Mouse (Mus musculus) fat pad, adult 2 months (tissue): ENCODE data around the gene Kcnq1.

ENCODE experiments used
- DNase-seq: peaks from one replicate; pipeline ENCODE4 v3.0.0-alpha.2; 2011; ENCODE audit warnings: low read depth, low spot score; ENCODE audit errors: extremely low read depth

Gene Kcnq1

GRCm38 (mm10) chr7:143404296-143404695 is 298.1 kb downstream of the Kcnq1 start:
- DNase-seq = no peak

- DNase-seq = no peak
Observed at GRCm38 (mm10) chr7:143407931-143408501, 301.9 kb downstream of the Kcnq1 start.

- no peak for DNase-seq
Observed at GRCm38 (mm10) chr7:143408615-143409021, 302.5 kb downstream of the Kcnq1 start.

GRCm38 (mm10) chr7:143412606-143413005 is 306.4 kb downstream of the Kcnq1 start:
- no peak for DNase-seq

- no peak for DNase-seq
Observed at GRCm38 (mm10) chr7:143415070-143415469, 308.9 kb downstream of the Kcnq1 start.

GRCm38 (mm10) chr7:143416406-143416805 is 310.2 kb downstream of the Kcnq1 start:
- no peak for DNase-seq

- DNase-seq = no peak
Observed at GRCm38 (mm10) chr7:143417875-143418274, 311.7 kb downstream of the Kcnq1 start.

GRCm38 (mm10) chr7:143419585-143420160 is 313.5 kb downstream of the Kcnq1 start:
- DNase-seq = no peak

- no peak for DNase-seq
Observed at GRCm38 (mm10) chr7:143428142-143428813, 322.1 kb downstream of the Kcnq1 start.

- DNase-seq = no peak
Observed at GRCm38 (mm10) chr7:143428814-143429499, 322.8 kb downstream of the Kcnq1 start.

- DNase-seq = no peak
Observed at GRCm38 (mm10) chr7:143432631-143433030, 326.5 kb downstream of the Kcnq1 start.

- no peak for DNase-seq
Observed at GRCm38 (mm10) chr7:143433331-143433730, 327.2 kb downstream of the Kcnq1 start.

- no peak for DNase-seq
Observed at GRCm38 (mm10) chr7:143437231-143437893, 331.2 kb downstream of the Kcnq1 start.

- no peak for DNase-seq
Observed at GRCm38 (mm10) chr7:143437894-143438581, 331.9 kb downstream of the Kcnq1 start.

- DNase-seq = no peak
Observed at GRCm38 (mm10) chr7:143438965-143439364, 332.8 kb downstream of the Kcnq1 start.

- DNase-seq = no peak
Observed at GRCm38 (mm10) chr7:143444580-143444954, 338.4 kb downstream of the Kcnq1 start.

GRCm38 (mm10) chr7:143444955-143445648 is 338.9 kb downstream of the Kcnq1 start:
- DNase-seq = no peak

GRCm38 (mm10) chr7:143445651-143446460 is 339.7 kb downstream of the Kcnq1 start:
- no peak for DNase-seq

- DNase-seq = no peak
Observed at GRCm38 (mm10) chr7:143447130-143447529, 341.0 kb downstream of the Kcnq1 start.
